Mouse (Mus musculus) spleen, postnatal 4 days (tissue): ENCODE results near the gene Dennd5b.

Experiments used
- DNase-seq, 2 experiments: peaks; one replicate each; pipeline ENCODE4 v3.0.0; 2022; ENCODE audit warnings: low spot score in 2 of 2

The Dennd5b gene

DNA sequence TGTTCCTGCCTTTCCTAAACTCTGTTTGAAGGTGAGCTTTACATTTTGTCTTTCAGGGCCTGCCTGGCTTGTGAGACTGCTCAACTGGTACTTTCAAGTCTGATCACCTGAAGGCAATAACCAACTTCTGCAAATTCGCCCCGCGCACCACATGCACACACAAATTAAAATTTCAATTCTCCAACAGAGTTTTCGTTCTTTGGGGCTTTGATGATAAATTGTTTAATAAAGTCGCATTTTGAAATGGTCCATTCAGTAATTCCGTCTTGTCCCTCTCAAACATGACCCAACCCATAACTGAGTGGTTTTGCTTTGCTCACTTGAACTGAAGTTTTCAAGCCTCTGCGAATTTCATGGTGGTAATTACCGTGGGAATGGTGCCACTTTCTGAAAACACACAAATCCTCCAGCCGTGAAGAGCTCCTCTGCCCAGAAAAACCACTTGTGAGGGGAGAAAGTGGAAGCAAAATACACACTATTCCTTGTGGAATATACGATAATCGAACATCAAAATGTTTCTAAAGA is 154.5 kb downstream of the Dennd5b start:
- no peak for DNase-seq

GRCm38 (mm10) chr6:148946409-148946742 is 155.1 kb downstream of the Dennd5b start, which contains the start of gene Sinhcaf:
TSS of gene Sinhcaf (minus strand) at chr6:148946467.
- DNase-seq = peak; percentile 96 to 98

- DNase-seq = peak; percentile 40 to 82
Observed at GRCm38 (mm10) chr6:148945509-148946408, 155.7 kb downstream of the Dennd5b start.

GRCm38 (mm10) chr6:148944767-148945508 is 156.5 kb downstream of the Dennd5b start:
- DNase-seq = peak; percentile 61 to 83

GRCm38 (mm10) chr6:148944344-148944766 is 157.1 kb downstream of the Dennd5b start:
- no peak for DNase-seq

DNA sequence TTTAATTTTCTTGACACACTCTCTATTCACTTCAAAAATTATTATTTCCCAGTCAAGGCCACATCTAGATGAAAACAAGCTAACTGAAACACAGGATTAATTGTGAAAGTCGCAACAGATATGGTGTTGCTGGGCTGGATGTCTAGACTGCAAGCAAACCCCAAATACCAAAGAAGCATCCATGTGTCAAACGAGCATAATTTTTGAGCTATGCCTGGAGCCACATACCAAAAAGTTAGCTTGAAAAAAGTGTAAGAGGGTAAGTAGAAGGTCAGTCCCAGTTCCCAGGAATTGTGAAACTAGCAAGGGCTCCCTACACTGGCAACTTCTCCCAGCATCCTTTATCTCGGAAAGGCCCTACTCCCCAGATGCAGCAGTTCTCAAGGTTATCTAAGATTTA is 157.8 kb downstream of the Dennd5b start:
- DNase-seq = no peak

GRCm38 (mm10) chr6:148942406-148942805 is 159.1 kb downstream of the Dennd5b start:
- DNase-seq = no peak

DNA sequence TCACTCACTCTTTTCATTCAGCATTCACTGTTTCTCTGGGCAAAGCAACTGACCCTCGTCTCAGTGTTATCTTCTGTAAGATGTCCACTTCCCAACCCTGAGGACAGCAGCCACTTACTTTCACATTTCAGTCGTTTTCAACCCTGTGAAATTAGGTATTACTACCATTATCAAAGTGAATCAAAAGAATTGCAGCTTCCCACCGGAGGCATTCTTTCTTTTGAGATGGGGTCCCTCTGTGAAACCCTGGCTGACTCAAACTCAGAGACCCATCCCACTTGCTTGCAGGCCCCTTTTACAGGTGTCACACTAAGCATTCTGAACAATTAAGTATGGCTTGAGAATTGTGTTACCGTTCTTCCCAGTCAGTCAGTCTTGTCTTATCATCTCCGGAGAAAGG is 159.6 kb downstream of the Dennd5b start:
- no peak for DNase-seq

DNA sequence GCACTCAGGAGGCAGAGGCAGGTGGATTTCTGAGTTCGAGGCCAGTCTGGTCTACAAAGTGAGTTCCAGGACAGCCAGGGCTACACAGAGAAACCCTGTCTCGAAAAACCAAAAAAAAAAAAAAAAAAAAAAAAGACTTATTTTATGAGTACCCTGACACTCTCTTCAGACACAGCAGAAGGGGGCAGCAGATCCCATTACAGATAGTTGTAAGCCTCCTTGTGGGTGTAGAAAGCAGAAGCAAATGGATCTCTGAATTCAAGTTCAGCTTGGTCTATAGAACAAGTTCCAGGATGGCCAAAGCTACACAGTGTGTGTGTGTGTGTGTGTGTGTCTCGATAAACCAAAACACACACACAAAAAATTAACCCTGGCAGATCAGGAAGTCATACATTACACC is 161.1 kb downstream of the Dennd5b start:
- peak in 1 of 2 experiments; percentile 22 for DNase-seq
